ENCODE assay signal across 8 mouse cellular contexts in genomic region chr6:72711508-72712081, GRCm38 (mm10).
DNase-seq lines count a peak whose midpoint lies in the region; ATAC-seq lines count a peak whose summit lies in the region.

No protein-coding gene starts in this region.

- WGBS in kidney, embryonic 16.5 days = 14% methylated on average over 8 of the region's 8 CpGs

- peaks cover 46% of the 10 kb centered on the region for H3K4me1 ChIP-seq in kidney, embryonic 16.5 days (ENCODE audit: insufficient read depth, low read length)

- H3K36me3 ChIP-seq in kidney, embryonic 16.5 days (ENCODE audit: insufficient read depth, low read length) = no peaks in the 10 kb centered on the region

- H3K27ac ChIP-seq in kidney, embryonic 16.5 days (ENCODE audit: low read length) = peak overlapping the region; percentile 9; the same call in 1 of the 2 replicates

- peak; percentile 33; the same call in 1 of the 2 replicates for ATAC-seq in kidney, embryonic 16.5 days (ENCODE audit: low FRiP score, low TSS enrichment)
- no peak for ATAC-seq in megakaryocyte, adult 5-6 weeks (ENCODE audit: poor library complexity, severe bottlenecking)

- no peak overlapping the region for H3K9ac ChIP-seq in kidney, embryonic 16.5 days (replicated peaks; ENCODE audit: low read length)

- no peak for DNase-seq in kidney, postnatal 36 days
- peak; percentile 96 for DNase-seq in fibroblast of lung, adult 2 months (ENCODE audit: low read depth)
- DNase-seq in layer of hippocampus, postnatal 10 days (ENCODE audit: low spot score in 2 of 2) = peak; percentile 30 to 52
- DNase-seq in neural tube, embryonic 10.5 days (ENCODE audit: extremely low spot score, low spot score) = peak; percentile 81
- DNase-seq in urinary bladder, postnatal 25 days (ENCODE audit: low spot score) = no peak
- no peak for DNase-seq in gastrocnemius, postnatal 36 days

- no peaks in the 10 kb centered on the region for H3K9me3 ChIP-seq in kidney, embryonic 16.5 days (ENCODE audit: low read length)

- intact Hi-C loops in gastrocnemius, postnatal 36 days (cut with DNase I) = no loop called here

- H3K4me2 ChIP-seq in kidney, embryonic 16.5 days (replicated peaks; ENCODE audit: low read depth, low read length) = no peak overlapping the region

- H3K27me3 ChIP-seq in kidney, embryonic 16.5 days (ENCODE audit: insufficient read depth, low read length) = no peaks in the 10 kb centered on the region

- H3K4me3 ChIP-seq in kidney, embryonic 16.5 days (ENCODE audit: low read length) = no peak overlapping the region

Comparison
In these comparisons a context has a peak if more than half of its experiments do, and no peak if none do; other contexts are left out.
1. DNase-seq: peak in fibroblast of lung, adult 2 months (single experiment), layer of hippocampus, postnatal 10 days (2 of 2) and neural tube, embryonic 10.5 days (single experiment); none in kidney, postnatal 36 days (0 of 2), urinary bladder, postnatal 25 days (single experiment) and gastrocnemius, postnatal 36 days (0 of 2).